Mouse (Mus musculus) lung, adult 18-20 months (tissue): ENCODE results near the gene Vgll4.
A peak's percentile ranks its signal among the peaks of the same experiment; 100 is the strongest.
"Not testable (repeated sequence)": the region's sequence is repeated elsewhere in the genome, so short reads cannot be mapped to it uniquely, and the experiment has no call there.

Experiments
- DNase-seq, 2 experiments: peaks; one replicate each; pipeline ENCODE4 v3.0.0; 2022; ENCODE audit warnings: mixed read lengths in 2 of 2

Vgll4 gene

GRCm38 (mm10) chr6:114936297-114936940 is 33.4 kb downstream of the Vgll4 start:
- no peak for DNase-seq

DNA sequence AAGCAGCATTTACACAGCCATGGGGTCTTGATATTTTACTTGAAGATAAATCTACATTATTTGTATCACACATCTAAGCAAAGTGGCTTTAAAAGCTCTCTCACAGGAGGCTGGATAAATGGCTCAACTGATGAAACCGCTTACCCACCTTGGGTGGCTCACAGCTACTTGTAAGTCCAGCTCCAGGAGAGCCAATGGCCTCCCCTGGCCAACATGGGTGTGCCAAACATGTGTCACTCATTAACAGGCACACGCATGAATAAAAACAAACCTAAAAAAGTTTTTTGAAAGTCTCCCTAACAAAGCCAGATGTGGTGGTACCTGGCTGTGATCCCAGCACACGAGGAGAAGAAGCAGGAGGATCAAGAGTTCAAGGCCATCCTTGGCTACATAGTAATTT is 34.4 kb downstream of the Vgll4 start:
- DNase-seq: no peak

GRCm38 (mm10) chr6:114934045-114934444 is 35.7 kb downstream of the Vgll4 start:
- no peak for DNase-seq

GRCm38 (mm10) chr6:114932991-114933392 is 36.8 kb downstream of the Vgll4 start:
- no peak for DNase-seq

GRCm38 (mm10) chr6:114932116-114932500 is 37.7 kb downstream of the Vgll4 start:
- no peak for DNase-seq

DNA sequence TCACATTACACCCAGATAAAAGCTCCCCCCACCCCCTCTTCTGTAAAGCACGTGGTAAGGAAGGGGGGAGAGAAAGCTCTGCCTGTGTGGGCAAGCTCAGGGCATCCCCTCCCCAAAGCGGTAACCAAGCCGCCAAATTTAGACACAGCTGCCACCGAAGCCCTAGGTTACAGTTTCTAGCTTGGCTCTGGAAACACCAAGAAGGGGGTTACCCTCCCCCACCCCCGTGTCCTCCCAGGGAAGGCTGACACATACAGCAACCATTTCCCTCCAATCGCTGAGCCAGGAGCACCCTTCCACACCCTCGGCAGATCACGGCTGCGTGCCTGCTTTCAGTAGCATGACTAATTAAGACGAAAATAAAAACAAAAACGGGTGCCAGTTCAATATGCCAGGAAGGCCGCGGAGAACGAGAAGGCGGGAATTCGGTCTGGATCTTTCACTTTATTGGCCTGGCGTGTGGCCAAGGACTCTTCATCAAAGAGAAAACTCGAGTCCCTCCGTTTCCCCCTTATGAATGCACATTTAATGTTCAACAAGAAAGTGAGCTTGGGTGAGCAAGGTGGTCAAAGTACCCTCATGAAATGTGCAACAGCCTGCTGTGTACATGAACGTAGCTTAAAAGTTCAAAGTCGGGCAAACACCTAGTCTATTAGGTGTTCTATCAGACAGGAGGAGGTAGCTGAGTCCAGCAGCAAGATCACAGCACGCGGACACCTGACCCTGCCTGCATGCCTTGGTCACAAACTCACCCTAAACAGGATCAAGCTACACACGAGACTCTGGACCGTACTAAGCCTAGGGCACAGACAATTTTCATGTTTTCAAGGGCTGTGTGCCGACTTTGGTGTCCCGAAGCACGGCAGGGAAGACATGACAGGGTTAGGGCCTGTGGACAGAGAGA is 38.3 kb downstream of the Vgll4 start:
- DNase-seq: no peak

DNA sequence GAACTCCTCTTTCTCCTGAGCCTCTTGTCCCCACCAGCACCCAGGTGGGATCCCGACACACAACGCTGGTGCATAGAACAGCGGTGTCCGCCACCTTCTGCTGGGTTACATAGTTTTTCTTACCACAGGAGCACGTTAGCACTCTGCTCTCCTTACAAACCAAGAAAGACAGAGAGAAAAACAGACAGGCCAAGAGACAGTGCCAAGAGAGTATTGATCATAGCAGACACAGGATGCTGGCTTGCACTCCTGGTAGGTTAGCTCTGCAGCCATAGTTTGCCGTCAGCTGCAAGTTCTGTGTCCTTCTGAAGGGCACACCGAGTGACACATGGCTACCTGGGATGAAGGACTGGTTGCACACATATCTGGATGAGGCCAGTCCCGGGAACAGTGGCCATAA is 39.1 kb downstream of the Vgll4 start:
- no peak for DNase-seq

DNA sequence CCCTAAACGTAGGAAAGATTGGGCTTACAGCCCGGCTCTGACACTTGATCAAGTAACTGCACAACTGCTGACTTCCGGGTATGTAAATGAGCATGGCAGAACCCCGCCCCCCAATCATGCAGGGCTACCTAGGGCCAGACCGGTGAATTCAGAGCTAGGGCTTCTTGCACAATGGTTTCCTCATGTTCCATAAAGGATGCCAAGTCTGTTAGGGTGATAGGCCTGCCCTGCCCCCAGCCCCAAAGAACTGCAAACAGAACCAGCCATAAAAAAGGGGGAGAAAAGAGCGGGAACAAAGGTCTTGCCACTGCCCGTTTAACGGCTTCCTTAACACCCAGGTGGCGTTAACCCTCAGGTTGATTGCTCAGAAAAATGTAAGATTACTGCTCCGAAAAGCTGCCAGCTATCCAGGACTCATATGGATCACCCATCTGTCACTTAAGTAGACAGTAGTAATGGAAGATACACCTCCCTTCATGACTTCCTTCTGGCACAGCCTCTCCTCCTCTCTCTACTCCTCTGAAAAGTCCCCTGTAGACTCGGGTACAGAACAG is 39.7 kb downstream of the Vgll4 start:
- peak; percentile 81 to 87 for DNase-seq

GRCm38 (mm10) chr6:114929346-114929745 is 40.4 kb downstream of the Vgll4 start:
- DNase-seq: peak in 1 of 2 experiments; percentile 55

GRCm38 (mm10) chr6:114928462-114928861 is 41.3 kb downstream of the Vgll4 start:
- peak; percentile 68 to 76 for DNase-seq

DNA sequence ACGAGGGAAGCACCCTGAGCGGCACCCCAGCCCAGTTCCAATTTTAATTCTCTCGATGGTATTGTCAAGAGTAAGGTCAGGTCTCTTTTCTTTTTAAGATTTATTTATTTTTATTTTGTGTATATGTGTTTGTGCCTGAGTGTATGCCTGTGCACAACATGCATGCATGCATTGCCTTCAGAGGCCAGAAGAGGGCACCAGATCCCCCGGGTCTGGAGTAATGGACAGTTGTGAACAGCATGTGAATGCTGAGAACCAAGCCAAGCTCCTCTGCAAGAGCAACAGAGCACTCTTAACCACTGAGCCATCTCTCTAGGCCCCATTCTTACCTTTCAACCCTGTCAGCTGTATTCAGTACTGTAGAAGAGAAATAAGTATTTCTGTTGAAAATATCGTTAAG is 42.4 kb downstream of the Vgll4 start:
- DNase-seq: no peak

DNA sequence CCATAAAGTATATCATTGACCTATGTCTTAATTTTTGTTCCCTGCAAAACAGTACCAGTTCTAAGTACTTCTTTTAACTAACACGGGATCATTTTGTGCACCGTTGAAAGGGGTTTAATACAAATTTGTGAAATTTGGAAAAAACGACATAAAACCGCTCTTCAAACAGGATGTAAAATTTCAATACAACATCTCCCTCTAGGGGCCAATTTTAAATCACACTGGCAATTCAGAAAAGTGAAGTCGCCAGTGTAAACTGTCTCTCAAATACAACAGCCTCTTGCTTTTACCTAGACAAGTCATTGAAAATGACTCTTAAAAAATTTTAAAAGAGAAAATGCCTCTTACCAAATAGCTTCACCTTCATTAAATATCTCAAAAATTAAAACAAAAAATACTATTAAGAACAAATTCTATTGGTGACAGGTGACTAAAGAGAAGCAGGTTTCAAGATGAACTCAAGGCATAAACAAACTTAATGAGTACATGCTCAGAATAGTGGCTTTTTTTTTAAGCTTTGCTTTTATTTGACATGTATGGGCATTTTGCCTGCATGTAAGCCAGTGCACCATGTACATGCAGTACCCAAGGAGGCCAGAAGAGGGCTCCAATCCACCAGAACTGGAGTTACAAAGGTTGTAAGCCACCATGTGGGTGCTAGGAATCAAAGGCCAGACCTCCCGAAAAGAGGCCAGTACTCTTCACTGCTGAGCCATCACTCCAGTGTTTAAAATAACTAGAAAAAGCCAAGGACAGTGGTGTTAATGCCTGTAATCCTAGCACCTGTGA is 43.2 kb downstream of the Vgll4 start:
- DNase-seq: no peak

DNA sequence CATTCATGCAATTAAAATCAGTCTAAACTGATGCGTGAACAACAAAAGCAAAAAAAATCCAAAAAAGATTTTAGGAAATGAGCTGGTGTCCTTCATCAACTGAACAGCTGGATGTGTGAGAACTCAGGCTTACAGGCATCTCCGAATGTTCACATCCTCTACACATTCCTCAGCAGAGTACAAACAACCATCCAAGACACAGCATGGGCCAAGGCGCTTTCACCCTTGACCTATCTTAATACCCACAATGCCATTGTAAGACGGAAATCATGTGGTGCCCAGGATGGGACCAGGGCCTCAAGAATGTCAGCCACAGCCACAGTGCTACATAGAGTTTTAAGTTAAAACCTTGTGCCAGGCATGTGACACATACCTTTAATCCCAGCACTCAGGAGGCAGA is 44.6 kb downstream of the Vgll4 start:
- no peak for DNase-seq

- not testable (repeated sequence) for DNase-seq
Observed at GRCm38 (mm10) chr6:114922355-114923096, 47.3 kb downstream of the Vgll4 start.

GRCm38 (mm10) chr6:114921632-114922354 is 48.0 kb downstream of the Vgll4 start:
- DNase-seq: peak; percentile 92 to 93

GRCm38 (mm10) chr6:114920523-114921445 is 49.0 kb downstream of the Vgll4 start:
- DNase-seq: peak; percentile 55 to 63

DNA sequence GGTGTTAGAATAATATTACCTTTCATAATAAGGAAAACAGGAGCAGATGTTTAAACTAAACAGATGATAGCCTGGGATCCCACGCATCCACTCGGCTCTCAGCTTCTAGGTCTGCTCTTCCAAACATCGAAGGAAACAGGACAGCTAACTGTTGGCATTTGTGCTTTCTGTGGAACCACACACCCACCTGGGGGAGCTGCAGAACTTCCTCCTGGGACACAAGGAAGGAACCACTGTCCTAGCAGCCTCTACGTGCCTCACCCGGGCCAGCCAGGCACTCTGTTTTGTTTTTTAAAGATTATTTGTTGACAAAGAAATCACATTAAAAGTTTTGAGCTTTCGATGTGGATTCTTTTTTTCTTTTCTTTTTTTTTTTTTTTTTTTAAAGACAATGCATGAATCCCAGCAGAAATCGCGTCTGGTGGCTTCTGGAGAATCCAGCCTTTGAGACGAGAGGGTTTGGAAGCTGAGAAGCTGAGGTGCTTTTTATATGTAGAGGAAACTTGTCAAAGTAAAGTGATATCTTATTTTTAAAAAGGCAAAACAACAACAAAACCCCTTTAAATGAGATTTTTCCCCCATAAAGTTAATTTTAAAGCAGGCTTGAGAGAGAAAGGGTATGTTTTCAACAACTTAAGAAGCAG is 50.0 kb downstream of the Vgll4 start:
- peak in 1 of 2 experiments; percentile 44 for DNase-seq

- DNase-seq: no peak
Observed at GRCm38 (mm10) chr6:114918994-114919393, 50.8 kb downstream of the Vgll4 start.

DNA sequence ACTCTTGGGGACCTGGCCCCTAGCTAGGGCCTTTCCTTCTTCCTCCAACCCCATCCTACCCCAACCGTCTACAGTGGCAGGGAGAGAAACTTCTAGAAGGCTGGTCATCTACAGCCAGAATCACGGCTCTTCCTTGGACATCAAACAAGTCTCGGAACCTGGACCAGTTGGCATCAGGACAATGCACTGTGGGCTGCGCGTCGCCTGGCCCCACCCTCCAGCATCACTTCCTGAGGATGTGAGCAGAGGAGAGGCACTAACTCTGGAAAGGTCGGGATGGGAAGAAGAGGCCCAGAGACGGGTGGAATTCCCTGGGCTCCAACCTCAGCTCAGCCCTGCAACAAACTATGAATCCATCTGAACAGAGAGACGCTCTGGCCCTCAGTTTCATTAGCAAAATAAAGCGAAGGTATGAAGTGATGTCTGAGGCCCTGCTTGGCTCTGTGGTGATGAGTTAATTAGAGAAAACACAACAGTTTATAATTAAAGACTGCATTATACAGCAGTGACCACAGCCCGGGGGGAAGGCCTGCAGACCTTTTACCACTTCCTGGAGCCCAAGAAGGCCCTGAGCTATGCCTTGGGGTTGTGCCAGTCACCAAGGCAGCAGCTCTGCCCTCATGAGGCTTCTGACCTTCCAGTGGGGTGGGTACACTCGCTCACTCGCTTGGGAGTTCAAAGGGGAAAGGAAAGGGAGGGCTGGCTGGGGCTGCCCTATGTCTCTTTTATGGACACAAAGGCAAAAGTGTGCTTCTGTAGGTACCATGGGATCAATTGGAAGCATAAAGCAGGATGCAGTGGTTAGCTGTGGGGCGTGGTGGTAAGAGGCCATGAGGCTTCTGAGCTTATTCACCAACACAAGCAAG is 51.8 kb downstream of the Vgll4 start:
- peak; percentile 66 to 74 for DNase-seq
